Mouse (Mus musculus) limb, embryonic 13.5 days (tissue): ENCODE data around the gene Lamb3. TPM values are rescaled to one million over a fixed set of nuclear protein-coding genes. Genes with fewer than 3 reads are reported as not detected.
A peak's percentile ranks its signal among the peaks of the same experiment; 100 is the strongest.
"Not testable (repeated sequence)": the region's sequence is repeated elsewhere in the genome, so short reads cannot be mapped to it uniquely, and the experiment has no call there.

Source experiments
- ATAC-seq: fragments of 200-750 bp; cut with Nextera tagmentation; 2 replicates; pipeline ENCODE4 v1.8.0; 2017; ENCODE audit warnings: low read depth, moderate number of reproducible peaks, moderate TSS enrichment; ENCODE audit not compliant: low FRiP score
- H3K27ac ChIP-seq: fragments of 300-500 bp; sonication (generic); 2 replicates; pipeline ENCODE4 v1.5.1; 2015; ENCODE audit warnings: inconsistent platforms, mild to moderate bottlenecking, moderate library complexity
- H3K27me3 ChIP-seq: fragments of 300-500 bp; sonication (generic); 2 replicates; pipeline ENCODE4 v1.6.1; 2015; ENCODE audit warnings: mild to moderate bottlenecking, inconsistent platforms
- H3K36me3 ChIP-seq: fragments of 300-500 bp; sonication (generic); 2 replicates; pipeline ENCODE4 v1.6.1; 2015; ENCODE audit warnings: inconsistent platforms, mild to moderate bottlenecking, moderate library complexity
- H3K4me1 ChIP-seq: fragments of 300-500 bp; sonication (generic); 2 replicates; pipeline ENCODE4 v1.6.1; 2015; ENCODE audit warnings: inconsistent platforms
- H3K4me2 ChIP-seq: fragments of 300-500 bp; sonication (generic); replicated peaks from 2 replicates; pipeline ENCODE4 v1.6.1; 2015; ENCODE audit warnings: inconsistent platforms, mild to moderate bottlenecking, moderate library complexity
- H3K4me3 ChIP-seq: fragments of 300-500 bp; sonication (generic); 2 replicates; pipeline ENCODE4 v1.5.1; 2015; ENCODE audit warnings: moderate library complexity, mild to moderate bottlenecking, inconsistent platforms
- H3K9ac ChIP-seq: fragments of 300-500 bp; sonication (generic); 2 replicates; pipeline ENCODE4 v1.6.1; 2015; ENCODE audit warnings: mild to moderate bottlenecking, inconsistent platforms
- H3K9me3 ChIP-seq: fragments of 300-500 bp; sonication (generic); 2 replicates; pipeline ENCODE4 v1.6.1; 2016; ENCODE audit warnings: inconsistent platforms
- WGBS: fragments of 180-500 bp; shearing (Covaris S2); methylation state at CpG from one replicate; pipeline ENCODE4 v1.1.7; 2015; 5-methylcytosine and 5-hydroxymethylcytosine counted together
- polyA plus RNA-seq: library from polyadenylated mRNA; unstranded; fragments of >200 nt; fragmentation: Nextera tagmentation; extraction: Ambion mirVana; gene quantifications from 2 replicates; pipeline ENCODE4 v1.2.1, GENCODE M21; 2015

The Lamb3 gene
- polyA plus RNA-seq, 1 experiment from 2014 or later, result 3.6 TPM

GRCm38 (mm10) chr1:193272137-193272915 is 64.8 kb downstream of the Lamb3 start:
- Histone ChIP-seq H3K9me3 (no peaks in the 10 kb centered on the region), H3K4me3 (peak overlapping the region; percentile 50), H3K9ac (peak overlapping the region; percentile 77), H3K36me3 (no peaks in the 10 kb centered on the region), H3K4me1 (peaks cover 20% of the 10 kb centered on the region), H3K27ac (peak overlapping the region; percentile 81), H3K27me3 (no peaks in the 10 kb centered on the region), H3K4me2 (peak overlapping the region; percentile 72)
- peak; percentile 74 for ATAC-seq
- 10% methylated on average over 24 of the region's 24 CpGs for WGBS

- H3K4me3 ChIP-seq, result peak within 1 kb of the TSS; percentile 50
- H3K27ac ChIP-seq, result peak within 1 kb of the TSS; percentile 81
- no peaks in the 10 kb centered on the region for H3K27me3 ChIP-seq
- H3K9ac ChIP-seq, result peak within 1 kb of the TSS; percentile 77
- peak; percentile 86 for ATAC-seq
- no peaks in the 10 kb centered on the region for H3K9me3 ChIP-seq
- H3K4me1 ChIP-seq, result peaks cover 22% of the 10 kb centered on the region
- no peaks in the 10 kb centered on the region for H3K36me3 ChIP-seq
- peak within 1 kb of the TSS; percentile 72 for H3K4me2 ChIP-seq
- 2% methylated on average over 20 of the region's 23 CpGs for WGBS
Measured at GRCm38 (mm10) chr1:193272916-193273601, 65.6 kb downstream of the Lamb3 start, which contains the start of gene G0s2. Gene G0s2, minus strand, starts transcription at chr1:193273217.

GRCm38 (mm10) chr1:193274407-193275071 is 67.0 kb downstream of the Lamb3 start:
- H3K36me3 ChIP-seq, result no peaks in the 10 kb centered on the region
- ATAC-seq, result no peak
- H3K4me2 ChIP-seq, result no peak overlapping the region
- no peak overlapping the region for H3K9ac ChIP-seq
- no peak overlapping the region for H3K4me3 ChIP-seq
- no peaks in the 10 kb centered on the region for H3K9me3 ChIP-seq
- H3K4me1 ChIP-seq, result peaks cover 28% of the 10 kb centered on the region
- WGBS, result 81% methylated on average over 8 of the region's 8 CpGs
- H3K27me3 ChIP-seq, result no peaks in the 10 kb centered on the region
- H3K27ac ChIP-seq, result no peak overlapping the region

GRCm38 (mm10) chr1:193278414-193279045 is 71.0 kb downstream of the Lamb3 start:
- WGBS, result 26% methylated on average over 6 of the region's 6 CpGs
- H3K27ac ChIP-seq, result no peak overlapping the region
- H3K36me3 ChIP-seq, result no peaks in the 10 kb centered on the region
- H3K9ac ChIP-seq, result no peak overlapping the region
- H3K4me2 ChIP-seq, result no peak overlapping the region
- ATAC-seq, result no peak
- H3K4me1 ChIP-seq, result peaks cover 8% of the 10 kb centered on the region
- H3K4me3 ChIP-seq, result no peak overlapping the region
- H3K9me3 ChIP-seq, result no peaks in the 10 kb centered on the region
- H3K27me3 ChIP-seq, result no peaks in the 10 kb centered on the region

DNA sequence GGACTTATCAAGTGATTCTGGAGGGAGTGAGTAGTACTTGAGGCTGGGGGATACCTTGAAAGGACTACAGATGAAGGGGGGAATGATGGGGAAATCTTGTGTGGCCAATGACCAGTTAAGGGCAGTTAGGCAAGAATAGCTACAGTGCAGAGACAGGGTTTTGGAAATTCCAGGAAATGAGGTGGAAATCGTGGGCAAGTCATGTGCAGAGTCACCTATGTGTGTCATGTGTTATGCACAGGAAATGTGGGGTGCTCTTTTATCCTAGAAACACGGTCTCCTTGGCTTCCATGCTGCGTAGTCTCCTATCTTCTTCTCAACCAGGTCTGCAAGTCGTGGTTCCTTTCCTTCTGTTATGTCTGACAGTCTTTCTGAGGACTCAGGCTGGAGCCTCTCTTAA is 72.0 kb downstream of the Lamb3 start:
- ATAC-seq, result no peak
- H3K4me2 ChIP-seq, result no peak overlapping the region
- H3K9me3 ChIP-seq, result no peaks in the 10 kb centered on the region
- 84% methylated on average over 4 of the region's 4 CpGs for WGBS
- H3K4me3 ChIP-seq, result no peak overlapping the region
- H3K27ac ChIP-seq, result no peak overlapping the region
- no peak overlapping the region for H3K9ac ChIP-seq
- H3K27me3 ChIP-seq, result no peaks in the 10 kb centered on the region
- H3K4me1 ChIP-seq, result peaks cover 8% of the 10 kb centered on the region
- no peaks in the 10 kb centered on the region for H3K36me3 ChIP-seq

GRCm38 (mm10) chr1:193281344-193281743 is 73.8 kb downstream of the Lamb3 start:
- no peak for ATAC-seq

GRCm38 (mm10) chr1:193284228-193284779 is 76.8 kb downstream of the Lamb3 start:
- Histone ChIP-seq H3K27me3 (no peaks in the 10 kb centered on the region), H3K4me1 (no peaks in the 10 kb centered on the region), H3K9me3 (no peaks in the 10 kb centered on the region), H3K27ac (no peak overlapping the region), H3K9ac (no peak overlapping the region), H3K4me2 (no peak overlapping the region), H3K4me3 (no peak overlapping the region), H3K36me3 (no peaks in the 10 kb centered on the region)
- no peak for ATAC-seq
- 72% methylated on average over 7 of the region's 7 CpGs for WGBS

More at GRCm38 (mm10) chr1:193281344-193281743, 73.8 kb downstream of the Lamb3 start:
- Histone ChIP-seq H3K4me1 (peaks cover 8% of the 10 kb centered on the region), H3K36me3 (no peaks in the 10 kb centered on the region), H3K27ac (no peak overlapping the region), H3K9me3 (no peaks in the 10 kb centered on the region), H3K4me3 (no peak overlapping the region), H3K9ac (no peak overlapping the region), H3K27me3 (no peaks in the 10 kb centered on the region), H3K4me2 (no peak overlapping the region)
- WGBS, result 91% methylated on average over 2 of the region's 2 CpGs

GRCm38 (mm10) chr1:193285766-193286325 is 78.3 kb downstream of the Lamb3 start:
- H3K36me3 ChIP-seq, H3K9me3 ChIP-seq, H3K4me2 ChIP-seq, H3K4me3 ChIP-seq, H3K27ac ChIP-seq, H3K4me1 ChIP-seq, ATAC-seq, H3K27me3 ChIP-seq, H3K9ac ChIP-seq: not testable (repeated sequence)
- 89% methylated on average over 3 of the region's 3 CpGs for WGBS

GRCm38 (mm10) chr1:193287578-193287977 is 80.1 kb downstream of the Lamb3 start:
- Histone ChIP-seq H3K9me3 (no peaks in the 10 kb centered on the region), H3K4me2 (no peak overlapping the region), H3K27me3 (no peaks in the 10 kb centered on the region), H3K4me3 (no peak overlapping the region), H3K4me1 (no peaks in the 10 kb centered on the region), H3K36me3 (no peaks in the 10 kb centered on the region), H3K9ac (no peak overlapping the region), H3K27ac (no peak overlapping the region)
- WGBS, result 81% methylated on average over 2 of the region's 2 CpGs
- no peak for ATAC-seq

DNA sequence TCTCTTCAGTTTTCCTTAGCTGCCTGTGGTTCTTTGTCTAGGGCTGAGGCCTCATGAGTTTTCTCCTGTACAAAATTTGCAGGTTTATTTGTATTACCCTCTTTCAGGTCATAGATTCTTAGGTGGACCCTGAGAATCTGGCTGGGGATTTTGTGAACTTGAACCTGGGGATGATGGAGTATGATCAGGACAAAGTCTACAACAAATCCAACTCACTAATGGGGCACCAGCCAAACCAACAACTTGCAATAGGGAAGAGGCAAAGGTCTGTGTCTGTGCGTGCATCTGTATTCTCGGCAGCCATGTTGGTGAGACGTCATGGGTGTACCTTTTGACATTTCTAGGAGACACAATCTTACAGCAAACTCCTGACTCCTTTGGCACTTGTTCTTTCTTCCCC is 81.6 kb downstream of the Lamb3 start:
- Histone ChIP-seq H3K4me1 (no peaks in the 10 kb centered on the region), H3K9ac (no peak overlapping the region), H3K27me3 (no peaks in the 10 kb centered on the region), H3K4me3 (no peak overlapping the region), H3K9me3 (no peaks in the 10 kb centered on the region), H3K4me2 (no peak overlapping the region), H3K36me3 (no peaks in the 10 kb centered on the region), H3K27ac (no peak overlapping the region)
- WGBS, result 87% methylated on average over 3 of the region's 3 CpGs
- ATAC-seq, result no peak

DNA sequence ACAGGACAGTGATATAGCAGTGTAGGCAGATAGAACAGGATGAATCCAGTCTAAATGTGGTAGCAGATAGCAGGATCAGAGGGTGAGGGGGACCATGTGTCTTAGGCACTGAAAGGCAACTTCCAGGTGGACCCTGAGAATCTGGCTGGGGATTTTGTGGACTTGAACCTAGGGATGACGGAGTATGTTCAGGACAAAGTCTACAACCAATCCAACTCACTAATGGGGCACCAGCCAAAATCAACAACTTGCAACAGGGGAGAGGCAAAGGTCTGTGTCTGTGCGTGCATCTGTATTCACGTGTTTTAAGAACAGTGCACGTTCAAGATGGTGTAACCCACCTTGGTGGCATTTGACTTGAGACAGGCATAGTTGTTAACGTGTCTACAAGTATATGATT is 82.4 kb downstream of the Lamb3 start:
- Histone ChIP-seq H3K9me3 (no peaks in the 10 kb centered on the region), H3K4me1 (no peaks in the 10 kb centered on the region), H3K4me3 (no peak overlapping the region), H3K36me3 (no peaks in the 10 kb centered on the region), H3K27me3 (no peaks in the 10 kb centered on the region), H3K9ac (no peak overlapping the region), H3K4me2 (no peak overlapping the region), H3K27ac (no peak overlapping the region)
- WGBS, result 93% methylated on average over 5 of the region's 5 CpGs
- no peak for ATAC-seq
